Mouse (Mus musculus) layer of hippocampus, adult 8-10 months (tissue): ENCODE measurements around the gene Bckdha. TPM values are rescaled to one million over a fixed set of nuclear protein-coding genes. Genes with fewer than 3 reads are reported as not detected.

Source experiments
- DNase-seq, 2 experiments: peaks; one replicate each; pipeline ENCODE4 v3.0.0; 2022; ENCODE audit warnings: low spot score in 2 of 2
- total RNA-seq, 4 experiments: library from RNA; stranded (reverse); gene quantifications; 2 replicates each; pipeline ENCODE4 v1.2.4; 2022

The Bckdha gene
- total RNA-seq, 4 experiments from 2014 or later, result 34.4 to 42.3 (median 39.3) TPM

GRCm38 (mm10) chr7:25614831-25615705 is 43.7 kb downstream of the Bckdha start:
- DNase-seq, result no peak

GRCm38 (mm10) chr7:25614086-25614485 is 44.7 kb downstream of the Bckdha start:
- DNase-seq, result no peak

- DNase-seq, result no peak
Observed at GRCm38 (mm10) chr7:25611501-25611900, 47.3 kb downstream of the Bckdha start.

GRCm38 (mm10) chr7:25610056-25610455 is 48.7 kb downstream of the Bckdha start:
- no peak for DNase-seq

- DNase-seq, result no peak
Observed at GRCm38 (mm10) chr7:25607196-25607595, 51.6 kb downstream of the Bckdha start.

GRCm38 (mm10) chr7:25606625-25607063 is 52.1 kb downstream of the Bckdha start:
- no peak for DNase-seq

- DNase-seq, result no peak
Observed at GRCm38 (mm10) chr7:25601346-25601745, 57.4 kb downstream of the Bckdha start.

GRCm38 (mm10) chr7:25600666-25601065 is 58.1 kb downstream of the Bckdha start:
- no peak for DNase-seq

- DNase-seq, result peak; percentile 58 to 81
Observed at GRCm38 (mm10) chr7:25599663-25600062, 59.1 kb downstream of the Bckdha start.

- DNase-seq, result no peak
Observed at GRCm38 (mm10) chr7:25593859-25594258, 64.9 kb downstream of the Bckdha start.

GRCm38 (mm10) chr7:25591226-25591625 is 67.6 kb downstream of the Bckdha start:
- DNase-seq, result no peak

GRCm38 (mm10) chr7:25585351-25586204 is 73.2 kb downstream of the Bckdha start:
- no peak for DNase-seq

- DNase-seq, result no peak
Observed at GRCm38 (mm10) chr7:25584651-25585050, 74.1 kb downstream of the Bckdha start.

- DNase-seq, result no peak
Observed at GRCm38 (mm10) chr7:25582301-25582810, 76.4 kb downstream of the Bckdha start.

Other genes starting within 250 kb of the Bckdha start
- gene Cxcl17, start 246.1 kb downstream of the Bckdha start, total RNA-seq, result not detected
- gene Ceacam1, start 181.4 kb downstream of the Bckdha start, total RNA-seq, result 1 to 10 TPM; 2.3 to 5.1 (median 2.8) TPM
- gene Ceacam2, start 119.1 kb downstream of the Bckdha start, total RNA-seq, result 1 to 10 TPM in 1 of 4 experiments, under 1 TPM in 3; 0.27 to 1.1 (median 0.37) TPM
- not detected for gene Erich4, start 43.1 kb downstream of the Bckdha start, total RNA-seq
- gene Dmac2, start 39.6 kb downstream of the Bckdha start, total RNA-seq, result 10 to 100 TPM; 49.8 to 61.0 (median 52.2) TPM
- 1 to 10 TPM in 3 of 4 experiments, under 1 TPM in 1; 0.66 to 2.0 (median 1.7) TPM for gene B3gnt8, start 32.3 kb downstream of the Bckdha start, total RNA-seq
- 10 to 100 TPM; 23.1 to 32.2 (median 27.5) TPM for gene Exosc5, start 183 bp upstream of the Bckdha start, total RNA-seq
- gene Tmem91, start 16.2 kb upstream of the Bckdha start, total RNA-seq, result 10 to 100 TPM; 10.8 to 16.2 (median 15.1) TPM
- gene B9d2, start 21.8 kb upstream of the Bckdha start, total RNA-seq, result 10 to 100 TPM; 21.0 to 23.9 (median 21.8) TPM
- 10 to 100 TPM in 2 of 4 experiments, 1 to 10 TPM in 2; 7.2 to 26.4 (median 15.7) TPM for gene Tgfb1, start 28.0 kb upstream of the Bckdha start, total RNA-seq
- gene Ccdc97, start 60.1 kb upstream of the Bckdha start, total RNA-seq, result 10 to 100 TPM; 60.6 to 64.6 (median 62.8) TPM
- gene Hnrnpul1, start 95.8 kb upstream of the Bckdha start, total RNA-seq, result 100 to 1,000 TPM in 3 of 4 experiments, 10 to 100 TPM in 1; 99.7 to 117 (median 108) TPM
- gene Axl, start 129.7 kb upstream of the Bckdha start, total RNA-seq, result 10 to 100 TPM; 40.7 to 75.5 (median 58.6) TPM
- gene Cyp2s1, start 157.9 kb upstream of the Bckdha start, total RNA-seq, result 1 to 10 TPM; 1.6 to 3.4 (median 2.4) TPM
- gene Cyp2b10, start 238.6 kb upstream of the Bckdha start, total RNA-seq, result under 1 TPM; 0.20 to 0.47 (median 0.34) TPM